Mouse (Mus musculus) brain, embryonic 18.5 days (tissue): ENCODE results near the gene Rasal3.

Source experiments
- DNase-seq: peaks from one replicate; pipeline ENCODE4 v3.0.0-alpha.2; 2012; ENCODE audit warnings: low read depth, low spot score

Rasal3 gene

DNA sequence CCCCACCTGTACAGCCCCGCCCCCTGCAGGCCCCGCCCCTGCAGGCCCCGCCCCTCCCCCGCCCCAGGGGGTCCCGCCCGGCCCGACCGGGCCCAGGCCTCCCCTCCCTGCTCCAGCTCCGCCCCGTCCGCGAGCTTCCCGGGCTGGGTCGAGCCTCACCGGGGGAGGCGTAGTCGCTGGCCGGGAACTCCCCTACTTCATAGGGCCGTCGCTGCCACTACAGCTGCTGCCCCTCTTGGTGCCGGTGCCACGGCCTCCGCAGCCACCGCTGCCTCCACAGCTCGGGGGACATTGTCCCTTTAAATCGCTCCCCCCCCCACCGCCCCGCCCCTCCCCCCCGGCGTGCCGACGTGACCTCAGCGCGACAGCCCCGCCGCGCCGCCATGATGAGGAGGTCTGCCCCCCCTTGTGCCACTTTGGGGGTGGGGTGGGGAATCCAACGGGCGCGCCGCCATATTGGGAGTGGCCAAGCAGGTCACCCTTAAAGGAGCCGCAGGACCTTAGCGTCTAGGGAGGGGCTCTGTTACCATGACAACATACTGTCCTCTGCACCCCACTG, 14.2 kb downstream of the Rasal3 start, which contains the start of gene Wiz:
Gene Wiz, minus strand, starts transcription at position 339 of the 559 bp plus-strand sequence.
- DNase-seq, result peak; percentile 76

DNA sequence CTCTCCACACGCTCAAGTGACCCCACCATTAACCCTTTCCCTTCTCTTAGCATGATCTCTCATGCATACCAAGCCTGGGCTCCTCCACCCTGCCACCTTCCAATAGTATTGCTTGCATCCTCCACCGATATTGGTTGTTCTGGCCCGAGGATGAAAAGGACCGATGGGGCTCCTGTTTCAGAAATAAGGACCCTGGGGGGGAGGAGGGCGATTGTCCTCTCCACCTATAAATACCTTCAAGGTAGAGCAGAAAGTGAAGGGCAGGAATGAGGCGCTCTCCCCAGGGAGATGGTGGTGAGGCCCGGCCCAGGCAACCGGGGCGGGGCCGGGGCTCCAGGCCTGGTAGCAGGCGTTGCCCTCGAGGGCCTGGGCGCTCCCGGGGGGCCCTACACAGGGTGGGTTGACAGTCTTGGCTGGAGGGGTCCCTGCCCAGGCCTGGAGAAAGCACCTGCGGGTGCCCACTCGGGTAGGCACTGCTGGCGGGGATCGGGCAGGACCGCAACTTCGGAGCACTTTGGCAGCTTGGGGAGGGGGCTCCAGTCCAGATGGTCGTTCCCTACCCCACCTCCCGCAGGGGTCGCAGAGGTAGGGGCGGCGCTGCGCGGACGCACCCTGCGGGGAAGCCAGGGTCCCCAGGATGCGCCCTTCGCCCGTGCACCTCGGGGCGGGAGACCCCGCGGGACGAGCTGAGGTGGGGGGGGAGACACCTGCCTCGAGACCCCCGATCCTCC, 14.8 kb downstream of the Rasal3 start:
- no peak for DNase-seq

DNA sequence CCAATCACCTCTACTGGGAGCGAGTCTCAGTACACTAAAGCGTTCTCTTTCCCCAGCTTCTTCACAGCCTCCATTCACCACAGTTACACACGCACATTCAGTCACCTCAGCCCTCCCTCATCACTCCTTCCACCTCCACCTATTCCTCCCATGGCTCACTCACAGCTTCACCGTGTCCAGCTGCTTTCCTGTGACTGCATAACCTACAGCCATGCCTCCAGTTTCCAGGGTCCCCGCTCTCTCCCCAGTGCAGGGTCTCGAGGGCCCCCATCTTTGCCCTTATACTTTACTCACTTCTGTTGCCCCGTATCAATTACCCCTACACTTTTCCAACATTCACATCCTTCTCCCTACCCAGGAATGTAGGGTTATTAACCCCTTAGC, 15.4 kb downstream of the Rasal3 start:
- no peak for DNase-seq

DNA sequence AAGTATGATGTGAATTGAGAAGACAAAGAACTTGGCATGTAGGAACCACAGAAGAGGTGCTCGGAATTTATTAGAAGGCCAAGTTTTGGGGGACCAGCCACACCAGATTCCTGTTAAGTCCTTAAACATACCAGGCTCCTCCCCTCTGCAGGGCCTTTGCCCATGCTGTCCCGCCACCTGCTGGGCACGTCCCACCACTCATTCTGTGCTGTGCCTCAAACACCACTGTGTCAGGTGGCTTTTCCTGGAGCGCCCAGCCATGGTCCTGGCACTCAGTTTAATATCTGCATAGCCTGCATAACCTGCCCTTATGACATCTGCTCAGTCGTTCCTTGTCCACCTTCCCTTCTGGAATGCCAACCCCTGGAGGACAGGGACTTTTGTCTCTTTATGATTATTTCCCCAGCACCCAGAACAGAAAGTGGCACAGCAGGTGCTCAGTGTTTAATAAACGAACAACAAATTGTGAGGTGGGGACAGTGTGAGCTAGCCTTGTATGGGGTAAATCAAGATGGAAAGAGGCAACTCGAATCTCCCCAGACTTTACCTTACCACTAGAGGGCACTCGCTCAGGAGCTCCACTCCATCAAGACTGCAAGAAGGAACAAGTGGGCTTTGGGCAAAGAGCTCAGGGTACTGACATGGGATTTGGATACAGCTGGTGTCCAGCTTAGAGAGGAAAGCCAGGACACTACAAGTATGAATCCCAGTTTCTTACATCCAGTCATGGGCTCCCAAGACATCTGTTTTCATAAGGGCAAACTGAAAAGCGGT, 16.5 kb downstream of the Rasal3 start:
- no peak for DNase-seq

DNA sequence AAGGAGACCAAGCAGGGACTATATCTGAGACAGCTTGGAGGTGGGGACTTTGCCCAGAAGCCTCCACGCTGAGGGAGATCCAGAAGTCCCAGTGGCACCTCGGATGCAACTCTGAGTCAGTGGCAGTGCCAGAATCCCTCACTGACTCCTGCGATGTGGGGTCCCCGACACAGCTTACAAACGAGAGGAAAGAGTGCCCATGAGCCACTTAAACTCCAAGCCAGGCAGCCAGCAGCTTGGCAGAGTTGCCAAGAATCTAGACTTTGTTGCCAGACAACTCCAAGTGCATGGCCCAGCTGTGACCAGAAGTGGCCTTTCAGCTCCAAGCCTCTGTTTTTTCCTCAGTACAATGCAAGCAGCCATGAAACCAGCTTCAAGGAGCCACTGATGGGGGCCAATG, 19.7 kb downstream of the Rasal3 start:
- no peak for DNase-seq

DNA sequence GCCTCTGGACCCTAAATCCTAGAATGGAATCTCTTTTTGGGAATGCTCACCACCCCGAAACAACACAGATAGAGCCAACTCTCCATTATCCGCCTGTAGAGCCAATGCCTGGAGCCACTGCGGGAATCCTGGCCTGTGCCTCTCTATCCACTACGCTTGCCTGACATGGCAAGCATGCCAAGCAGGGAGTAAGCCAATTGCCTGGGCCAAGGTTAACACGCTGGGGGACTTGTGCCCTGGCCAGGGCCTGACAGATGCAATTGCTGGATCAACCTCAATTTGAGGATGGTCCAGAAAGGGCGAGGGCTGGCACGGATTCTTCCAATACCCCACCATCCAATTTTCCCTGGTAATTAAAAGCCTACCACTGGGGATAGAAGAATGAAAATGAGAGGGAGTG, 20.8 kb downstream of the Rasal3 start:
- DNase-seq, result peak; percentile 30

DNA sequence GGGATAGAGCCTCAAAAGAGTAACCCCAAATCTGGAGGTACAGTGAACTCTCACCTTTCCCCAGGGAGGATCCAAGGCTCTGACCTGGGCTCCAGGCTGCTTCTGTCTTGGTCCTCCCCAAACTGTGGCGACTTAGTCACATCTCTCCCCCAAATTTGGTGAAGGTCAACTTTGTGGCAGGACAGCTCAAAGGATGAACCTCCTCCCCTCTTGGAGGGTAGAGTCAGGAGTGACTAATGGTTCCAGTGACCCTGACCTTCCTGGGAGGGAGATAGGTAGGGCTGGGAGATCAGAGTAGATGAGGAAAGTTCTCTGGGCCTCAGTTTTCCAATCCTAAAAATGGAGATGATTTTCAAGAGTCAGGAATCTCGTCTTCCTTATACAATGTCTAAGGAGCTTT, 24.6 kb downstream of the Rasal3 start:
- DNase-seq, result no peak

DNA sequence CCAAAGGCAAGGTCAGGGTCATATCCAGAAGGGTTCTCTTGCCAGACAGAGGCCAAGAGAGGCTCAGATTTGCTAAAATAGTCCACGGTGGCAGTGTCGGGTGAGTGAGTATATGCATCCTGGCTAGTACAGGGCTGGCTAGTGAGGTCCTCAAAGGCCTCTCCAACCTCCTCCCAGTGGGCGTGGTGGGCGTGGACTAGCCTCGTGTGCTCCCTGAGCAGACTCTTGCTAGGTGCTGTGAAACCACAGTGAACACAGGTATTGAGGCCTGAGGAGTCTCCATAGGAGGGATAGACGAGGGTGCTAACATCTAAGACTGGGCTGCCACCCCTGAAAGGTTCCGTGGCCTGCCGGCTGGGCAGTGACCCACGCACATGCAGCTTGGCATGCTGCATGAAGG, 26.2 kb downstream of the Rasal3 start:
- no peak for DNase-seq

DNA sequence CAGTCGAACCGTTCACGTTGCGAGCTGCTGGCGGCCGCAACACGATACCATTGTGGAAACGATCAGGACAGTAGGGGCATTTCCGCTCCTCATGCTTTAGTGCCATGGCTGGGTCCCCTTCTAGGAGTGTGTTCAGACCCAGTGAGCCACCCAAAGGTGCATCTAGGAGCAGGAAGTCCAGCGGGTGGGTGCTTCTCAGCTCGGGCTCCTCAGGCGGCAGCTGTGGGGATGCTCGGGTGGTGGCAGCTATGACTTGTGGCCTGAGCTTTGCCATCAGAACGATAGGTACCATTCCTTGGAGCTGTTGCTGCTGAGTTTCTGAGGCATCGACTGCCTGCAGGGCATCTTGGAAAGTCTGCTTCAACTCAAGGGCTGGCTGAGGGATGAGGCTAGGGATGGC, 26.9 kb downstream of the Rasal3 start:
- DNase-seq, result no peak

DNA sequence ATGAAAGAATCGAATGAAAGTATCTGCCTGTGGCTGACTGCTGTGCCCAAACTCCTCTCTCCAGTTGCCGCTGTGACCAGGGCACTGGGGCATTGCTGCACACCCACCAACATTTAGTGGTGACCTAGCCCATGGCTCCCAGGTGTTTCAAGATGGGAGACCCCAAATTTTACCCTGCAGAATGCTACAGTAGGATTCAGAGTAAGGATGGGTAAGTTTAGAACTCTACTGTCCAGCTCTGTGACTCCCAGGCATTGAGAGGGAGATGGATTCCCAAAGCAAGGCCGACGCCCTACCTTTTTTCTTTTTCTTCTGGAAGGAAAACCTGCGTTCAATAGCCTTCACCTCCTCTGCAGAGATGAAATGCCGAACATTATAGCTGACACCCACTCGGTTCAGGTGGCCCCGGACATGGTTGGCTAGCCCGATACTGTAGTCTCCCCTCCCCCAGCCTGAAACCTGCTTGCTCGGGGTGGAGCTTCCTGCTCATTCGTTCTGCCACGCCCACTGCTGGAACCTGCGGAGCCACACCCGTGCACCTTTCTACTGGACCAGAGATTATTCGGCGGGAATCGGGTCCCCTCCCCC, 34.3 kb downstream of the Rasal3 start:
- no peak for DNase-seq

DNA sequence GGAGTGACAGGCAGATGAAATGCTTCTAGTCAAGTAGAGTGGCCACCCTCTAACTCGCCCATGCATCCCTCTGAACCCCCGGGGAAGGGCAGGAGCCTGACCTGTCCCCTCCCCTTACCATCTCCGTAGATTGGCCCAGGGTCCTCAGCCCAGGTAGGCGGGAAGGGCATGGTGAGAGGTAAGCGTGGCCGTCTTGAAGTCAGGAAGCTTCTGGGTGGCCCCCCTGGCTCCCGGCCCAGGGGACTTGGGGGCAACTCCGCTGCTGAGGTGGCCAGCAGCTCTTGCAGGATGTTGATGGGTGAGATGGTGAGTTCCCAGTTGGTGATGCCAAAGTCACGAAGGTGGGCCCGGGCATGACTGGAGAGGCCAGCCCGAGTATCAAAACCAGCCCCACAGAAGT, 35.7 kb downstream of the Rasal3 start:
- DNase-seq, result no peak

DNA sequence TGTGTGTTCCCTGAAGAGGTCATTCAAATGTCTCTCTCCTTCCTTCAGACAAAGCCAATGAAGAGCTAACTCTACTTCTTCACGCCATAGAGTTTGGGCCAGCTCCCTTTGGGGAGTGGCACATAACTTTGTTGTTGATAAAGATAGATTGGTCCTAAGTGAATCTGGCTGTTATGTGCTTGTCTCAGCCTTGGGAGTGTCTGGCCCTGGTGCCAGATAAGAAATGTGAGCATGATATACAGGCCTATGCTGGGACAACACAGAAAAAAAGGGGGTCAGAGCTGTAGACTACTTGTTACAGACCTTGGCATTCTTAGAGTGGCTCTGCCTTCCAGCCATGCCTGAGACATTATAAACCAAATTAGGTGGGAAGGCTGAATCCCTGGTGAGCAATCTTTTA, 38.1 kb downstream of the Rasal3 start:
- DNase-seq, result no peak

DNA sequence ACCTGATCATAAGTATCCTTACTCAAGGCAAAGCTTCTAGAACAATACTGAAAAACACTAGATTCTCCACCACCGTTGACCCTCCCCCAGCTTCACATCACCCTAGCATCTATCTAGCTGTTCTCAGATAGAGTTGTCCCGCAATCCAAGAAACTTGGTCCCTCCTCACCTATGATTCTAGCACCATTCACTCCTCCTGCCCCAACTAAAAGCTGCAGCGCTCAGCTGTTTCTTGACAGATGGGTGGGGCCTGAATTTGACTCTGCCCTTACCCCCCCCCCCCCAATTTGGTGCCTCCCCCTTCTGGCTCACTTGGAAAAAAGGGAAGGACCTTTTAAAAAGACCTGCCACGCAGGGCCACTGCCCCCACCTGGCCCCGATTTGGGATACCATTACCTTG, 38.5 kb downstream of the Rasal3 start:
- DNase-seq, result no peak

DNA sequence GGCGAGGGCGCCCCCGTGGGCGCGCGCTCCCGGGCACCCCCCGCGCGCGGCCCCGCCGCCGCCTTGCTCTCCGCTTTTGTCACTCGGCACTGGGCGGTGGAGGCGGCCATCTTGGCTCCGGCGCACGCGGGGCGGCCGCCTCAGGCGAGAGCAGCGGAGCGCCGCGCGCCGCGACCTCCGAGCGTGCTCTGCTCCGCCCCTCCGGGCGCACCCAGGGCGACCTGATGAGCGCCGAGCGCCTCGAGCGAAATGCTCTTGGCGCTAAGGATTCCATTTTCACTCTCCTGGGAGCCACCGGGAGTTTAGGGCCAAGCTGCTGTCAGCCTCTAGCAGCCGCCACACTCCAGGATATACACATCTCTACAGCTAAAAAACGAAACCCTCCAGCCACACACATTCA, 39.1 kb downstream of the Rasal3 start:
- peak; percentile 81 for DNase-seq

DNA sequence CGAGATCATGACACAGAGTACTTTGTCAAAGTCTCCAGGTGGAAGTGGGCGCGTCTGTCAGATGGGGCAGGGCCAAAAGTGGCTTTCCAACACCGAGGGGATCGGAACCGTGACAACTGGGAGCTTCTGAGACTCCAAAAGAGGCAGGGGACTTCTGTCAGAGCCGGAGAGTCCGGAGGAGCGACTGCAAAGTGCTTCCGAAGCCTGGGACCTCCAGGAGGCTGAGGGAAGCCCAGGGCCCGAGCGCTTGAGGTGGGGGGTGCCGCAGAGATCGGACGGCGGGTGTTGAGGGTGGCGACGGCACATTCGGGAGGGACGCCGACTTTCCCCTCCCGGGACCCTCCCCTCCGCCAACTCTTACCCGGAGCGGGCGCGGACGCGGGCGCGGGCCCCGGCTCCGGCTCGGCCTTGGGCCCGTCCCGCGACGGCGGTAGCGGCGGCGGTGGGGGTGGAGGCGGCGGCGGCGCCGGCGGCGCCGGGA, 39.5 kb downstream of the Rasal3 start:
- no peak for DNase-seq

DNA sequence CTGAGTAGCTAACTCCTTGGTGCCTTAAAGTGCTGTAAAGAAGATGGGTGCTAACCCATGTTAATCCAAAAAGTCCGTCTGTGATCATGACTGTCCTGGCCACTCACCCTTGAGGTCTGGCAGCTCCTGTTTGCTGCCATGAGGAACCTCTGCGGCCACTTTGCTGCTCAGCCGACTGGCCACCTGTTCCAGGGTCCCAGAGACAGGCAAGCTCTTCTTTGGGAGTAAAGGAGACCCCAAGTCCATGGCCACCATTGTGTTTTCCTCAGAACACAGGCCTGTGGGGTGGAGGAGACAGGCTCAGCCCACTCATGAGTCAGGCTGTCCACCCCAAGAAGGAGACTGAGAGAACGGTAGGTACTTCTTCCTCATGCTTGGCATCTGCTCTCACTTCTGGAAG, 40.7 kb downstream of the Rasal3 start:
- no peak for DNase-seq

DNA sequence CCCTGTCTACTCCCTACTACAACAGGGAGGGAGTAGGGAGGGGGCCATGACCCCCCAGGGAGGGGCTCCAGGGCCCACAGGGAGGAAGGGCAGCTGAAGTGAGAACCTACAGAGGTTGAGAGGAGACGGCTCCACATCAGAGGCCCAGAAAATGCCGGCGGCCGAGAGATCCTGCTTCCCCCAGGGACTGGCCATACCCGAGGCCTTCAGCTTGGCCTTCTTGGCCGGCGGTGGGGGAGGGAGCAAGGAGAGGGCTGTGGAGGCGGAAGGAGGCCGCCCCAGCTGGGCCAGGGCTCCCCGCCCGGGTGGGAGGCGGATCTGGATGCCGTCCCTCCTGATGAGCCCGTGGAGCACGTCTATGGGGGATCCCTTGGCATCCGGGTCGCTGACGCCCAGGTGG, 43.5 kb downstream of the Rasal3 start:
- no peak for DNase-seq

DNA sequence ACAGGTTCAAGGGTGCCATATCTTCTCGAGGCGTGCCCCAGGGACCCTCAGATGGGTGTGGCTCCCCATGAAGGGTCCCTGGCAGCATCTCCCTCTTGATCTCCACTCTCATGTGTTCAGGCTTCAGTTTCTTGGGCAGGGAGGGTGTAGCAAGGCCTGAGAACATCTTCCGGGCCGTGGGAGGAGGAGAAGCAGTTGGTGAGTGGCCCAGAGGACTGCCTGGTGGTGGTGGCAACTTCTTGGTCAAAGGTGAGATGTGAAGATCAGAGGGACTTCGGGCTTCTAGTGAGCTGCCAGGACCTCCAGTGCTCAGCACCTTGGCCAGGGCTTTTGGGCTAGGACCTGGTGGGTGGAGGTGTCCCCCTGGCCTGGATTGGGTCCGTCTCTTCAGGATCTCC, 44.4 kb downstream of the Rasal3 start:
- DNase-seq, result no peak

DNA sequence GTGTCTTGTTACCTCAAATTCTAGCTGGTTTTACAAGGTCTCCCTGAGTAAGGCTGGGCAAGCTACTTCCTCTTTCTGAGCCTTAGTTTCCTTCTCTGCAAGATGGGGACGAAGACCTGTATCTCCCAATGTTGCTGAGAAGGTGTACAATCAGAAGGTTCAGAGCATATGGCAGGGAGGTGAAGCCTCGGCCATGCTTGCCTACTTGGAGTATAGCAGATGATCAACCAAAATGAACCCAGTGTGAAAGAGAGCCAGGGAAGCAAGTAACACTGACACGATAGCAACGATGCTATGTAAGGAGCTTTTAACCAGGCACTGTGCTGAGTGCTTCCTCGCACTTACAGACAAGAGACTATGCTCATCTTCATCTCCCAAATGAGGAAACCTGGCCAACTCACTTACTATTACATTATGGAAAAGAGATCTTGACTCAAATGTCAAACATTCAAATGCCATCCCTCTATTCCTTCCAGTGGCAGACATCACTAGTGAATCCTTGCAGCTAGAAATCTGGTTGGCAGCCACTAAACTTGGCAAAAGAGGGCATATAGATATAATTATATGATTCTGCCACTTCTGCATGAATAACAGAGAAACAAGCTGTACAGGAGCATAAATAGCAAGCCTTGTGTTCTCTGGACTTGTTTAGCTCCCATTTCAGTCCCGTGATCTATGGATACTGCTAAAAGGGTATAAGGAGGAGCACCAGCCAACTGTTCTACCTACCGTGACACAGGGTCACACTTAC, 45.0 kb downstream of the Rasal3 start:
- no peak for DNase-seq

DNA sequence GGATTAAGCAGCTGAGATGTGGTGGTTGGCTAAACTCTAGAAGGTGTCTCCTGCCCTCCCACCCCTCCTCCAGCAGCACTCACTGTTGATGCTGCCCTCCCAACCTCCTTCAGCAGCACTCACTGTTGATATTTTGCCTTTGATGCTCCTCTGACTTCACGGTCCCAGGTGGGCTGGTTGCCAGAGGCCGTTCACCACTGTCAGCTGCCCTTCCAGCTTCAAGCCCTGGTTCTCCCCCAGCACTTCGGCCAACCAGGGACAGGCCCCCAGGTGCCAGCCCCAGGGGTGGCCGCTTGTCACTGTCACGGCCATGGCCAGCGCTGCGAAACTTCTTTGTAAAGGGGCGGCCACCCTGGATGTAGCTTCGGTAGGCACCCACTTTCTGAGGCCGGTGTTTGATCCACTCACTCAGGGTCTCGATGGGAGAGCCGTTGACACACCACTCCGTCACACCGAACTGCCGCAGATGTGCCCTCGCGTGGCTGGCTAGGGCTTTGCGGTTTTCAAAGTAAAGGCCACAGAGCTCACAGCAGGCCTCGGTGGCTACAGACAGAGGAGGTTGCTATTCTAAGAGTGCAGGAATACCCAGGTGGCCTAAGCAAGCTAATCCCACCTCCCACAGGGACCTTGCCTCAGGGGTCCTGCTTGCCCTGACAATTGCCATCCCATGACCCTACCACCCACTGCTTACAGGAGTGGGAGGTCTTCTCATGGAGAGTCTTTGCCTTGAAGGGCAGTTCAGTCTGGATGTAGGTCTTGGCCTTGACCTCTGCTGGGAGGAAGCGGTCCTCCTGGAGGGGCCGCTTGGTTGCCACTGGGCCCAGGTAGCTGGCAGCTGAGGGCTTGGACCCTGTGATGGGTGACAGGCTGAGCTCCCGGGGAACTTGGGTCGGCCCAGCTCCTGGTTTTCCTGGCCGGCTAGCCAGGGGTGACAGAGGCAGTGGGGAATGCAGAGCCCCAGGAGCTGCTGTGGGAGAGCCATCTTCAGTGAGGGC, 46.3 kb downstream of the Rasal3 start:
- DNase-seq, result no peak
